Mouse (Mus musculus): ENCODE results near the gene Gm17190.

- TF ChIP-seq CTCF (IDR thresholded peaks at IDR 0.05) (no peak), EP300 (IDR thresholded peaks at IDR 0.05) (no peak)
Observed at GRCm38 (mm10) chr13:96106367-96106766, 24.5 kb downstream of the Gm17190 start.

Measured in lung, postnatal 0 days (tissue).